Mouse (Mus musculus): ENCODE data around the gene Ttc9. TPM values are rescaled to one million over a fixed set of nuclear protein-coding genes. Genes with fewer than 3 reads are reported as not detected.

Gene Ttc9
- polyA plus RNA-seq, 1 experiment, result not detected

DNA sequence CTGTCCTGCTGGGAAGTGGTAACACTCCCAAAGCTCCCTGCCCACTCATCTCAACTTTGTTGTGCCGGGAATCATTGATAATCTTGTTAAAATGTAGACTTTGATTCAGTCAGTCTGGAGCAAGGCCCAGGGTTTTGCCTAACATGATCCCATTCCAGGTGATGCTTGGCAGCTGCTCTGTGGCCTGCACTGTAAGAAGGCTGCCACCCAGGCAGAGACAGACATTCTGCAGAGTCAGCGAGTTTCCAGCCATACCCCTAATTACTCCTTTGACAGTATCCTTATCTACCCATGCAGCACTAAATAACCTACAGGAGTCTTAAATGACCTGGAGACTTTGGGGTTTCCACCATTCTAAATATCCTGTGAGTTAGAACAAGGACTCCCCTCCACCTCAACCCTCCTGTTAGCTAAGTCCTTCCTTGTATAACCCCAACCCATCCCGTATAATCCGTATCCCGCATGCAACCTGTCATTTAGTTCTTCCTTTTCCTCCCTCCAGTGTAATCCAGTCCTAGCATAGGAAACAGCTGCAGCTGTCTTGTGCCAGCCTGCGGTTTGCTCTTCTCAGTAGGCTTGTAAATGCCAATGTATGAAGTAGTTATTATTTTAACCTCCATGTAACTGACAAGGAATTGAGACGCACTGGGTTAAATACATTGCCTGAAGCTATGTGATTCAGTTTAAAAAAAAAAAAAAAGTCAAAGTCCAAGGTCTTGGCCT lies 48.9 kb downstream of the Ttc9 start:
- Histone ChIP-seq H3K4me3 (ENCODE audit: insufficient read depth, low read depth, low read length) (no peak overlapping the region), H3K27ac (ENCODE audit: insufficient read depth, low read depth, low read length) (no peak overlapping the region), H3K4me1 (ENCODE audit: control insufficient read depth, insufficient read depth, low read length) (no peaks in the 10 kb centered on the region)
- TF ChIP-seq POLR2A (IDR thresholded peaks at IDR 0.05; ENCODE audit: insufficient read depth, low read depth, low read length), result no peak
- no peak for TF ChIP-seq CTCF (IDR thresholded peaks at IDR 0.05; ENCODE audit: insufficient read depth, low read depth, low read length)
- WGBS, result 47% methylated on average over 7 of the region's 7 CpGs

DNA sequence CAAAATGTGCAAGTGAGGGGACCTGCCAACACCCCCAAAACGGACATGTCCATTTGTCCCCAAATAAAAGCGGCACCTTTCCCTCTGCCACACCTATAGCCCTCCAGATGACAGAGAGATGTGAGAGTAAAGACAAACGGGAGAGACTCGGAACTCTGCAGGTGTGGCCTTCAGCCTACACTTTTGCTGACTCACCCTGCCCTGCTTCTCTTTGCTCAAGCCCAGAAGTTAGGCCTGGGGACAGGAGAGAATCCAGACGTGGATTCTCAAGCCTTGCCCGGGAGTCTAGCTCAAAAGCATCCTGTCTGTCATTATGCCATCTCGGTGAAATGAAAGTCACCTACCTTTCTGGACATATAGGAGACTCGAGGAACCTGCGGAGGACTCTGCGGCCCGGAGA lies 52.3 kb downstream of the Ttc9 start:
- no peak for TF ChIP-seq CTCF (IDR thresholded peaks at IDR 0.05; ENCODE audit: insufficient read depth, low read depth, low read length)
- TF ChIP-seq POLR2A (IDR thresholded peaks at IDR 0.05; ENCODE audit: insufficient read depth, low read depth, low read length), result no peak
- Histone ChIP-seq H3K4me3 (ENCODE audit: insufficient read depth, low read depth, low read length) (no peak overlapping the region), H3K4me1 (ENCODE audit: control insufficient read depth, insufficient read depth, low read length) (0 out of 2 replicates have a peak, but pooled peaks cover 3% of the 10 kb centered on the region), H3K27ac (ENCODE audit: insufficient read depth, low read depth, low read length) (no peak overlapping the region)
- 81% methylated on average over 11 of the region's 11 CpGs for whole genome bisulfite sequencing

DNA sequence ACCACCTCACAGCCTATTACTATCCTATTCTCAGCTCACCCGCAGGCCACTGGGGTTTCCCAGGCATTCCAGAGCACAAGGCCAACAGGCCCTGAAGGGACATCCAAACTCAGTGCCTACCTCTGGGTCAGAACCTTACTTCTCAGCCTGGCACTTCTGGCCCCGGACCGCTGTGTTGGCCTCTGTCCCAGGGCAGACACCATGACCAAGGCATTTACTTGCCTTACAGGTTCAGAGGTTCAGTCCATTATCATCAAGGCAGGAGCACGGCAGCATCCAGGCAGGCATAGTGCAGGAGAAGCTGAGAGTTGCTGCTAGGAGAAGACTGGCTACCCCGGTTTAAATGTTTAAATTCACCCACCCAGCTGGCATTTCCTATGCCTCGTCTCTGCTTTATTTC lies 53.0 kb downstream of the Ttc9 start:
- TF ChIP-seq POLR2A (IDR thresholded peaks at IDR 0.05; ENCODE audit: insufficient read depth, low read depth, low read length) (no peak), CTCF (IDR thresholded peaks at IDR 0.05; ENCODE audit: insufficient read depth, low read depth, low read length) (no peak)

DNA sequence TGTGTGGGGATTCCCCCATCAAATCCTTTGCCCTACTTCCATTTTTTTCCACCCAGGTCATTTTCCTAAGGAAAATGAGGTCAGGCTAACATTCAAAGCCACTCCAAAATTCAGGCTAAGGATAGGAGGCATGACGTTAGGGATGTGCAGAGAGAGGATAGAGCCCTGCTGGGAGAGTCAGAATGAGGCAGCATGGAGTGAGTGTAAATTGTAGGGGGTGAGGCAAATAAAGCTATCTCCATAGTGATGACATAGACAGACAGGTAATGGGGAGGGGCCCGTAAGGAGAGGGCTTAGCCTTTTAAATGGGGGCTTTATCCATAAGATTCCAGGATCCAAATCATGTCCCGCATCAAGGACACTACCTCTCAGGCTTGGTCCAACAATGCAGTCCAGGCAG lies 54.9 kb downstream of the Ttc9 start:
- Histone ChIP-seq H3K27ac (ENCODE audit: insufficient read depth, low read depth, low read length) (no peak overlapping the region), H3K4me1 (ENCODE audit: control insufficient read depth, insufficient read depth, low read length) (peaks cover 3% of the 10 kb centered on the region; the same call in 1 of the 2 replicates), H3K4me3 (ENCODE audit: insufficient read depth, low read depth, low read length) (no peak overlapping the region)
- TF ChIP-seq CTCF (IDR thresholded peaks at IDR 0.05; ENCODE audit: insufficient read depth, low read depth, low read length) (no peak), POLR2A (IDR thresholded peaks at IDR 0.05; ENCODE audit: insufficient read depth, low read depth, low read length) (no peak)
- 68% methylated on average over 3 of the region's 3 CpGs for WGBS

More for the DNA sequence above, 53.0 kb downstream of the Ttc9 start:
- WGBS, result 78% methylated on average over 6 of the region's 6 CpGs
- no peak overlapping the region for H3K4me3 ChIP-seq (ENCODE audit: insufficient read depth, low read depth, low read length)
- H3K4me1 ChIP-seq (ENCODE audit: control insufficient read depth, insufficient read depth, low read length), result 0 out of 2 replicates have a peak, but pooled peaks cover 3% of the 10 kb centered on the region
- no peak overlapping the region for H3K27ac ChIP-seq (ENCODE audit: insufficient read depth, low read depth, low read length)

GRCm38 (mm10) chr12:81686406-81687117 lies 55.5 kb downstream of the Ttc9 start:
- no peak for TF ChIP-seq POLR2A (IDR thresholded peaks at IDR 0.05; ENCODE audit: insufficient read depth, low read depth, low read length)
- TF ChIP-seq CTCF (IDR thresholded peaks at IDR 0.05; ENCODE audit: insufficient read depth, low read depth, low read length), result no peak
- Histone ChIP-seq H3K27ac (ENCODE audit: insufficient read depth, low read depth, low read length) (no peak overlapping the region), H3K4me1 (ENCODE audit: control insufficient read depth, insufficient read depth, low read length) (peaks cover 3% of the 10 kb centered on the region; the same call in 1 of the 2 replicates), H3K4me3 (ENCODE audit: insufficient read depth, low read depth, low read length) (no peak overlapping the region)
- 51% methylated on average over 12 of the region's 12 CpGs for WGBS

DNA sequence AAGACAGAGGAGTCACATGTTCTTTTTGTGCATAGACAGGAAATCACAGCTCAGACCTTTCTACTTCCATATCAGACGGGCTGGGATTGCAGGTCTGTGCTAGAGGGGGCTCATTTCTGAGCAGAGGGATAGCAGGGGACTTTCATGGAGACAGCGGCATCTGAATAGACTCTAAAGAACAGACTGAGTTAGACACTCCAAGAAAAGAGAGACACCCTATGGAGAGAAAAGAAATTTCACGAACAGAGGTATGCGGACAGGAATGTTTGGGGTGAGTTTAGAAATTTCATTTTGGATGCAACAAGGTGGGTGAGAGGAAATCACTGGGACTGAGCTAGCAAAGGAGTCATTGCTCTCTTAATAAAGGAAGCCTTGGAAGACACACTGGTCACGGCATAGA lies 56.8 kb downstream of the Ttc9 start:
- H3K4me1 ChIP-seq (ENCODE audit: control insufficient read depth, insufficient read depth, low read length), result peaks cover 3% of the 10 kb centered on the region; the same call in 1 of the 2 replicates
- H3K4me3 ChIP-seq (ENCODE audit: insufficient read depth, low read depth, low read length), result no peak overlapping the region
- TF ChIP-seq POLR2A (IDR thresholded peaks at IDR 0.05; ENCODE audit: insufficient read depth, low read depth, low read length), result no peak
- no peak for TF ChIP-seq CTCF (IDR thresholded peaks at IDR 0.05; ENCODE audit: insufficient read depth, low read depth, low read length)
- 88% methylated on average over 5 of the region's 5 CpGs for WGBS
- H3K27ac ChIP-seq (ENCODE audit: insufficient read depth, low read depth, low read length), result no peak overlapping the region

DNA sequence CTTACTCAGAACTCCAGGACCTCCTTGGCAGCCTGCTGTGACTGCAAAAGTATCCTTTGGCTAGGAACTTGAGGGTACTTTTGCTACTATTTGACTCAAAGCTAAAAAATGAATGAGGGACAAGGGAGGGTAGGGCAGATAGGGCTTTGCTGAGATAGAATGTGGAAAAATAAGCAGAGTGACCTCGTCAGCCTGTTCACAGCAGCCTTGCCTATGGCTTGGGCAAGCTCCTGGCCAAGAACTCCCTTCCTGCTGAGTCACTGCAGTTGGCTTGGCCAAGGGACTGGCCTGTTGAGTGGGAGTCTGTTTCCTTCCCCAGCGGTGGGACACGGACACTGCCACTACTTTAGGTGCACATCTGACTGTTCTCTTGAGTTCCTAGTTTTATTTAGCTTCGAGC lies 57.5 kb downstream of the Ttc9 start:
- TF ChIP-seq POLR2A (IDR thresholded peaks at IDR 0.05; ENCODE audit: insufficient read depth, low read depth, low read length) (no peak), CTCF (IDR thresholded peaks at IDR 0.05; ENCODE audit: insufficient read depth, low read depth, low read length) (no peak)
- 77% methylated on average over 4 of the region's 4 CpGs for WGBS
- Histone ChIP-seq H3K27ac (ENCODE audit: insufficient read depth, low read depth, low read length) (no peak overlapping the region), H3K4me1 (ENCODE audit: control insufficient read depth, insufficient read depth, low read length) (peaks cover 3% of the 10 kb centered on the region; the same call in 1 of the 2 replicates), H3K4me3 (ENCODE audit: insufficient read depth, low read depth, low read length) (no peak overlapping the region)

GRCm38 (mm10) chr12:81689505-81690056 lies 58.5 kb downstream of the Ttc9 start:
- 42% methylated on average over 4 of the region's 4 CpGs for WGBS

GRCm38 (mm10) chr12:81690111-81690510 lies 59.1 kb downstream of the Ttc9 start:
- WGBS, result 95% methylated on average over 15 of the region's 15 CpGs
- no peak overlapping the region for H3K27ac ChIP-seq (ENCODE audit: insufficient read depth, low read depth, low read length)
- H3K4me1 ChIP-seq (ENCODE audit: control insufficient read depth, insufficient read depth, low read length), result peaks cover 3% of the 10 kb centered on the region
- no peak overlapping the region for H3K4me3 ChIP-seq (ENCODE audit: insufficient read depth, low read depth, low read length)
- no peak for TF ChIP-seq POLR2A (IDR thresholded peaks at IDR 0.05; ENCODE audit: insufficient read depth, low read depth, low read length)
- TF ChIP-seq CTCF (IDR thresholded peaks at IDR 0.05; ENCODE audit: insufficient read depth, low read depth, low read length), result no peak

More at GRCm38 (mm10) chr12:81689505-81690056, 58.5 kb downstream of the Ttc9 start:
- H3K27ac ChIP-seq (ENCODE audit: insufficient read depth, low read depth, low read length), result no peak overlapping the region
- H3K4me3 ChIP-seq (ENCODE audit: insufficient read depth, low read depth, low read length), result no peak overlapping the region
- H3K4me1 ChIP-seq (ENCODE audit: control insufficient read depth, insufficient read depth, low read length), result peaks cover 3% of the 10 kb centered on the region; the same call in 1 of the 2 replicates
- TF ChIP-seq CTCF (IDR thresholded peaks at IDR 0.05; ENCODE audit: insufficient read depth, low read depth, low read length) (no peak), POLR2A (IDR thresholded peaks at IDR 0.05; ENCODE audit: insufficient read depth, low read depth, low read length) (no peak)
